Mouse (Mus musculus) stomach, embryonic 15.5 days (tissue): ENCODE data around the gene Dnajc4. TPM values are rescaled to one million over a fixed set of nuclear protein-coding genes. Genes with fewer than 3 reads are reported as not detected.

Experiments used
- ATAC-seq: fragments of 200-750 bp; cut with Nextera tagmentation; 2 replicates; pipeline ENCODE4 v1.8.0; 2017; ENCODE audit warnings: low read depth, moderate number of reproducible peaks, moderate TSS enrichment; ENCODE audit not compliant: insufficient read depth, low FRiP score
- H3K27ac ChIP-seq: fragments of 300-500 bp; sonication (generic); 2 replicates; pipeline ENCODE4 v1.5.1; 2015; ENCODE audit warnings: mild to moderate bottlenecking, inconsistent platforms
- H3K27me3 ChIP-seq: fragments of 300-500 bp; sonication (generic); replicated peaks from 2 replicates; pipeline ENCODE4 v1.6.1; 2015; ENCODE audit warnings: inconsistent platforms
- H3K36me3 ChIP-seq: fragments of 300-500 bp; sonication (generic); 2 replicates; pipeline ENCODE4 v1.6.1; 2015; ENCODE audit warnings: inconsistent platforms
- H3K4me1 ChIP-seq: fragments of 300-500 bp; sonication (generic); 2 replicates; pipeline ENCODE4 v1.6.1; 2015; ENCODE audit warnings: inconsistent platforms
- H3K4me2 ChIP-seq: fragments of 300-500 bp; sonication (generic); 2 replicates; pipeline ENCODE4 v1.6.1; 2015; ENCODE audit warnings: mild to moderate bottlenecking, inconsistent platforms
- H3K4me3 ChIP-seq: fragments of 300-500 bp; sonication (generic); replicated peaks from 2 replicates; pipeline ENCODE4 v1.5.1; 2015; ENCODE audit warnings: inconsistent platforms
- H3K9ac ChIP-seq: fragments of 300-500 bp; sonication (generic); 2 replicates; pipeline ENCODE4 v1.6.1; 2015; ENCODE audit warnings: inconsistent platforms
- H3K9me3 ChIP-seq: fragments of 300-500 bp; sonication (generic); 2 replicates; pipeline ENCODE4 v1.6.1; 2016; ENCODE audit warnings: inconsistent platforms
- WGBS: fragments of 180-500 bp; shearing (Covaris S2); methylation state at CpG from one replicate; pipeline ENCODE4 v1.1.7; 2015; 5-methylcytosine and 5-hydroxymethylcytosine counted together
- polyA plus RNA-seq: library from polyadenylated mRNA; unstranded; fragments of >200 nt; fragmentation: Nextera tagmentation; extraction: Ambion mirVana; gene quantifications from 2 replicates; pipeline ENCODE4 v1.2.1, GENCODE M21; 2015

Dnajc4 gene
- polyA plus RNA-seq, 1 experiment from 2014 or later, result 26.4 TPM

DNA sequence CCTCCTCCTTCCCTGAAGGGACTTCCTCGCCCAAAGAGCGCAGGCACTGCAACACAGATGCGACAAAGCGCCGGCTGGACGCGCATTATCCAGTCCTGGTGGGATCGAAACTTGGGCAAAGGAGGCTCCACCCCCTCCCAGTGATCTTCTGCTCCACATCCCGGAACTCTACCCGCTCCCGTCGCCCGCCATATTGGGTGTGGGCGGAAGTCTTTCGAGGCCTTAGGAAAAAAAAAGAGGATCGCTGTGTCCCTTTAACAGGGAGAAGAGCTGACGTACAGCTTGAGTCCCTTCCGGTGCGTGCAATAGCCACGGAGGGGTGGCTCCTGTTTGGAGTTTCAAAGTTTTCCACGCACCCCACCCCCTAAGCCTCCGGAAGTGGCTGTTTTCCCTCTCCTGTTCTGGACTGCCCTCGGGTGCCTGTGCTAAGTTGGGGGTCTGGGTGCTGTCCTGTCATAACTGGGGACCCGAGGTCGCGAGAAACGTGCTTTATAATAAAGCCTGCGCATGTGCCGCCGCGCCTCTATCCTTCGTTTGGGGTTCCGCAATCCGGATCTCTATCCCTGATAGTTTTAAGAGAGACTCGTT lies 40.9 kb downstream of the Dnajc4 start:
- no peaks in the 10 kb centered on the region for H3K9me3 ChIP-seq
- peak overlapping the region; percentile 75 for H3K9ac ChIP-seq
- H3K4me2 ChIP-seq, result peak overlapping the region; percentile 78
- under 1% methylated on average over 35 of the region's 35 CpGs for WGBS
- peak overlapping the region; percentile 59 for H3K4me3 ChIP-seq
- H3K4me1 ChIP-seq, result peaks cover 18% of the 10 kb centered on the region
- H3K27me3 ChIP-seq, result no peaks in the 10 kb centered on the region
- H3K36me3 ChIP-seq, result peaks cover 21% of the 10 kb centered on the region
- ATAC-seq, result peak; percentile 72
- peak overlapping the region; percentile 97 for H3K27ac ChIP-seq

DNA sequence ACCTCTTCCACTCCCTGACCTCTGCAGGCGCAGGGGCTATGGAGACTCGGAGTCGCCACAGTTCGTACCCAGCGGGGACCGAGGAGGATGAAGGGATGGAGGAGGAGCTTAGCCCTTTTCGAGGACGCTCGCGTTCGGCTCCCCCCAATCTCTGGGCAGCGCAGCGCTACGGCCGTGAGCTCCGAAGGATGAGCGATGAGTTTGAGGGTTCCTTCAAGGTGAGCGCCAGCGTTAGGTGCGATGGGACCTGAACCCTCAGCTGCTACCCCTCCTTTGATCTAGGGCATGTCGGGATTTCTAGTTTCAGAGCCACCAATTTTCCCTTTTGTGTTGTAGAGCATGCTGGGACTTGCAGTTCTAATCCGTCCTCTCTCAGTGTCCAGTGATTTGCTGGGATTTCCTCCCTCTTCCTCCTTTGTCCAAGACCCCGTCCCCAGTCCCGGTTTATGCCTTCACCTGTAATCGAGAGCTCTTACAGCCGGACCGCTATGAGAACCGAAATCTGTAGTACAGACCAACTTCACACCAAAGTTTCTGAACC lies 41.7 kb downstream of the Dnajc4 start:
- Histone ChIP-seq H3K27me3 (no peaks in the 10 kb centered on the region), H3K9me3 (no peaks in the 10 kb centered on the region), H3K4me2 (peak overlapping the region; percentile 78), H3K9ac (peak overlapping the region; percentile 75), H3K27ac (peak overlapping the region; percentile 97), H3K4me1 (peaks cover 18% of the 10 kb centered on the region), H3K36me3 (peaks cover 14% of the 10 kb centered on the region), H3K4me3 (peak overlapping the region; percentile 59)
- peak; percentile 15; the same call in 1 of the 2 replicates for ATAC-seq
- under 1% methylated on average over 28 of the region's 28 CpGs for WGBS

DNA sequence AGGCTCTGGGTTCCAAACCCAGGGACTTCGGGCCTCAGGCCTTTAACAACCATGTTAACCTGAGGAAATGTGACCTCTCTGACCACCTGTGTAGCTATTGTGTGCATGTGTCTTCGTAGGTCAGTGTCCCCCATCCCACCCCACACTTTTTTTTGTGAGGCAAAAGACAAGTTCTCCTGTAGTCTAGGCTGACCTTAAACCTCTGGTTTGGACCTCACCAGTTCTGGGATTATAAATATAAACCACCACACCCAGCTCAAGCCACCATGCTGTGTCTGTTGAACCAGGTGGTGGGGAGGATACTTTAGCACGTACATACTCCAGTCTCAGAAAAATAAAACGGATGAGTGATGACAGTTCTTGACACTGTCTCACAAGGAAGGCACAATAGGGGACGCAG lies 42.4 kb downstream of the Dnajc4 start:
- ATAC-seq, result no peak
- 58% methylated on average over 5 of the region's 5 CpGs for WGBS
- Histone ChIP-seq H3K4me2 (peak overlapping the region; percentile 78), H3K9ac (no peak overlapping the region), H3K4me1 (peaks cover 18% of the 10 kb centered on the region), H3K9me3 (no peaks in the 10 kb centered on the region), H3K27ac (peak overlapping the region; percentile 97; the same call in 1 of the 2 replicates), H3K27me3 (no peaks in the 10 kb centered on the region), H3K36me3 (peaks cover 7% of the 10 kb centered on the region; the same call in 1 of the 2 replicates), H3K4me3 (peak overlapping the region; percentile 59)

DNA sequence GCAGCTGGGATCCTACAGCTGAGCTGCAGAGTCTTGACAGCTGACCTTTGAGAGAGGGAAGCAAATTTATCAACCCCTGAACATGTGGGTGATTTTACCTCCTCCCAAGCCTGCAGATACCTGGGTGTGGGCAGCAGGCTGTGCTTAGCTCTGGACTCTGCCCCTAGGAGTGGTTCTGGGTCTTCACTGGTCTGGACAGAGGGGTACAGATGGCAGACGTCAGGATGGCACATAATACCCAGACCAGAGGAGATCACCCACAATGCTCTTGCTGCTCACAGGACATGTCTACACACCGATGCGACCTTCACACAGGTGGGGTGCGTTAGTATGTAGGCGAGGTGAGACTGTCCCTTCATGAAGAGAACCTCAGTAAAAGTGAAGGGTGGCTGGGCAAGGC lies 42.8 kb downstream of the Dnajc4 start:
- no peak for ATAC-seq
- H3K4me2 ChIP-seq, result 0 out of 2 replicates have a peak overlapping the region, but pooled peaks have one; percentile 78
- H3K27me3 ChIP-seq, result no peaks in the 10 kb centered on the region
- H3K36me3 ChIP-seq, result 0 out of 2 replicates have a peak, but pooled peaks cover 4% of the 10 kb centered on the region
- H3K4me3 ChIP-seq, result no peak overlapping the region
- H3K27ac ChIP-seq, result no peak overlapping the region
- H3K4me1 ChIP-seq, result peaks cover 18% of the 10 kb centered on the region
- no peak overlapping the region for H3K9ac ChIP-seq
- H3K9me3 ChIP-seq, result no peaks in the 10 kb centered on the region
- 80% methylated on average over 5 of the region's 5 CpGs for WGBS

DNA sequence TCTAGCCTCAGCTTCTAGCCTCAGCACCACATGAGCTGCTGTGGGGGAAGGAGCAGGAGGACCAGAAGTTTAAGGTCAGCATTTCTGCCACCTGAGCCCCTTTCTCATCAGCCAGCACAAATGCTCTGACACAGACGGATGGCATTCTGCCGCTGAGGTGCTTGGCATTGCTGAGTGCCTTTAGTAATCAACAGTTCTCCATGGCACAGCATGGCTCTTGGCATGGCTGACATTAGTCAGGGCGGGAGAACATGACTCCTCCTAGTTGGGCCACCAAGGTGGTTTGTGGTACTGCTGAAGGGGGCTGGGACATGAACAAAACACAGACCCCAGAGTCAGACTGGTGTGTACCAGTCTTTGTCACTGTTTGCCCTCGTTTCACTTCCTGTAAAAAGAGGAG lies 44.2 kb downstream of the Dnajc4 start:
- WGBS, result 84% methylated on average over 4 of the region's 4 CpGs
- ATAC-seq, result no peak
- H3K9me3 ChIP-seq, result no peaks in the 10 kb centered on the region
- peaks cover 20% of the 10 kb centered on the region for H3K4me1 ChIP-seq
- H3K9ac ChIP-seq, result no peak overlapping the region
- no peaks in the 10 kb centered on the region for H3K27me3 ChIP-seq
- H3K27ac ChIP-seq, result no peak overlapping the region
- H3K4me2 ChIP-seq, result no peak overlapping the region
- no peaks in the 10 kb centered on the region for H3K36me3 ChIP-seq
- no peak overlapping the region for H3K4me3 ChIP-seq

DNA sequence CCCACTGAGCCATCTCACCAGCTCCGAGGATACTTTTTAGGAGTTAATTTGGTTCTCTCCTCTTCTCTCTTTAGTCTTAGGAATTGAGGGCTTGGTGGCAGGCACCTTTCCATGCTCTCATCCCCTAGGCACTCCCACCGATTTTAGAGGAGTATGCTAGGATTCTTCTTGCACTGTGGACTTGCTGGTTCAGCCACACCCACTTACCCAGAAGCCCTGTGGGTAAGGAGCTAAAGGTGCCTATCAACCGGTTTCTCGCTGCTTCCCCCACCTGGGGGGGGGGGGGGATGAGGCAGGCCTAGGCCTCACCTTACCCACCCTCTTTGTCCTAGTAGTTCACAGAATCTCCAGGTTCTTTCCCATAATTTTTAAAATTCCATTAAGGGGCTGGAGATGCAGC lies 44.6 kb downstream of the Dnajc4 start:
- Histone ChIP-seq H3K9ac (no peak overlapping the region), H3K27me3 (no peaks in the 10 kb centered on the region), H3K9me3 (no peaks in the 10 kb centered on the region), H3K4me3 (no peak overlapping the region), H3K36me3 (no peaks in the 10 kb centered on the region), H3K27ac (no peak overlapping the region), H3K4me1 (peaks cover 20% of the 10 kb centered on the region), H3K4me2 (no peak overlapping the region)
- WGBS, result 54% methylated on average over 4 of the region's 4 CpGs
- no peak for ATAC-seq

DNA sequence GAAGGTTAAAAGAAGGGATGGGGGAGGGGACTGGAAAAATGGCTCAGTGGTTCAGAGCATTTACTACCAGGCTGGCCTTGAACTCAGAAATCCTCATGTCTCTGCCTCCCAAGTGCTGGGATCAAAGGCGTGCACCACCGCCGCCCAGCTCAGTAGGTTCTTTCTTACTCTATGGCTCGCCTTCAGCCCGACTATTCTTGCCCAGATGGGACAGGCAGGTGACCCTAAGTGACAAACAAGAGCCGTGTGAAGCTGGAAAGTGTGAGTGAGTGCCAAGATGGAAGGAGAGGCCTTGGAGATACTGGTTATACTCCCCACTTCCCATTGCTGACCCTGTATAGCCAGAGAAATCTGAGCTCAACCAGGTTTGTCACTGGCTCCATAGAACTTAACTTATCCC lies 48.7 kb downstream of the Dnajc4 start:
- WGBS, result 94% methylated on average over 6 of the region's 6 CpGs

DNA sequence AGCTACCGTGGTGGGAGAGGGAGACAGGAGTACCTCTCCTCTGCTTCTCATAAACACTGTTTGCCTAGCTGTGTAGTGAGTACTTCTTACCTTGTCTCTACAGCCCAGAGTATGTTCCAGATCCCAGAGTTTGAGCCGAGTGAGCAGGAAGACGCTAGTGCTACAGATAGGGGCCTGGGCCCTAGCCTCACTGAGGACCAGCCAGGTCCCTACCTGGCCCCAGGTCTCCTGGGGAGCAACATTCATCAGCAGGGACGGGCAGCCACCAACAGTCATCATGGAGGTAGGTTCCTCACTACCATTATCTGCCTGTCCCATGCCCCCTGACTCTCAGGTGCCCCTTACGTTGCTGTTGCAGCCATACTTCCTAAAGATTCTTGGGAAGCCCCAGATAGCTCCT lies 49.6 kb downstream of the Dnajc4 start:
- peaks cover 27% of the 10 kb centered on the region for H3K4me1 ChIP-seq
- no peaks in the 10 kb centered on the region for H3K27me3 ChIP-seq
- peak overlapping the region; percentile 98 for H3K27ac ChIP-seq
- peak overlapping the region; percentile 81 for H3K9ac ChIP-seq
- H3K36me3 ChIP-seq, result no peaks in the 10 kb centered on the region
- peak; percentile 0; the same call in 1 of the 2 replicates for ATAC-seq
- WGBS, result 22% methylated on average over 5 of the region's 5 CpGs
- H3K9me3 ChIP-seq, result no peaks in the 10 kb centered on the region
- peak overlapping the region; percentile 98 for H3K4me2 ChIP-seq
- peak overlapping the region; percentile 72 for H3K4me3 ChIP-seq

More for the DNA sequence above, 48.7 kb downstream of the Dnajc4 start:
- Histone ChIP-seq H3K36me3 (no peaks in the 10 kb centered on the region), H3K9me3 (no peaks in the 10 kb centered on the region), H3K27me3 (no peaks in the 10 kb centered on the region), H3K4me1 (peaks cover 27% of the 10 kb centered on the region), H3K4me3 (no peak overlapping the region), H3K4me2 (no peak overlapping the region), H3K9ac (no peak overlapping the region), H3K27ac (no peak overlapping the region)
- ATAC-seq, result no peak

DNA sequence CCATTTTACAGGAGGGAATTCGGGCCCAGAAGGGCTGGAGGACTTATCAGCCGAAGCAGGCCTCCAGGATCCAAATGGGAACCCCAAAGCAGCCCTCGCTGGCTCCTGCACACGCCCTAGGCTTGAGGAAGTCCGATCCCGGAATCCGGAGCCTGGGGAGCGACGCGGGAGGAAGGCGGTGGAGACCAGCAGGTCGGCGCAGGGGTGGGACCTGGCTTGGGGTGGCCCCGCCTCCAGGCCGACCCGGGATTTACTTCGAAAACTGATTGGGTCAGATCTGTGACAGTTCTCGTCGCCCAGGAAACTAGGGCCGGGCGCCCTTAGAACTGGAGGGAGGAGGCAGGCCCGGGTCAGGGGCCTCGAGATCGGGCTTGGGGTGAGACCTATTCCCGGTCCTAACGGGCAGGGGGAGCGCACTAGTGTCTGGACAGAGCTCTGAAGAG lies 50.1 kb downstream of the Dnajc4 start, which contains the start of gene Gpr137:
Gpr137 (minus strand) TSS at position 232 of the 443 bp plus-strand sequence.
- Histone ChIP-seq H3K36me3 (no peaks in the 10 kb centered on the region), H3K4me1 (peaks cover 26% of the 10 kb centered on the region), H3K4me3 (peak within 1 kb of the TSS; percentile 72), H3K27ac (peak within 1 kb of the TSS; percentile 98), H3K9ac (peak within 1 kb of the TSS; percentile 88), H3K9me3 (no peaks in the 10 kb centered on the region), H3K4me2 (peak within 1 kb of the TSS; percentile 98), H3K27me3 (no peaks in the 10 kb centered on the region)
- ATAC-seq, result peak; percentile 91
- WGBS, result under 1% methylated on average over 27 of the region's 27 CpGs

DNA sequence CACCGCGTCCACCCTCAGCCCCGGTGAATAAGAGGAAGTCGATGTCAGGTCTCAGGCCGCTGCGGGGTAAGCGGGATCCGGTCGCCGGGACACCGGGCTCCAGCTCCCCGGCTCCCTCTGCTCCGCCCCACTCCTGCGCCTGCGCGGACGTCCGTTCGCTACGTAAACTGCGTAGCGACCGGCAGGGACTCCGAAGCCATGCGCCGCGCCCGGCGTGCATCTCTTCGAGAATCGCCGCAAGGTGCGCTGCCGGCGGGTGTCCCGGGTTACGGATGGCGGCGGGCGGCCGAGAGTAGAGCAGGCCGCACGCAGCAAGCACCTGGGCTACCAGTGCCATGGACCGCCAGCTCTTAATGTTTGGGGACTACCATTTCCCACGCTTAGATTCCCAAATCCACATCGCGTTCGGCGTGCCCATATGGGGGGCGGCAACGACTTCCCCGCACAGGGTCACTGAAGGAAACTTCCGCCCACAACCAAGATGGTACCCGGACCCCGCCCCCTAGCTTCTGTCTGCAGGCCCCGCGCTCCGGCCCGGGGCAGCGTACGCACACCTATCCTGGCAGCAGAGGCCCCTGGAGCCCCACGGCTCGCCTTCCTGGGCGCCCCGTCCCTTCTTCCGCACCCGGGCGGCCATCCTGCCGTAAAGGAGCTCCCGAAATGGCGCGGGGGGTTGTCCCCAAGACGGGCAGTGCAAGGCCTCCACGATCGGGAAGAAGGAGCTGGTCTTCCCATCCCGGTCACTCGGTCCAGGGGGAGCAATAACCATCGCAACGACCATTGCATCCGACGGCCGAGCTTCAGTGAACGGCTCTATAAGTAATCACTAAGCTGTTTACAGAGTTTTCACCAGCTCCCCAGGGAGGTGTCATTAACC lies 50.8 kb downstream of the Dnajc4 start, which contains the start of gene Bad:
Bad (plus strand) TSS at position 490 of the 877 bp plus-strand sequence.
- H3K27me3 ChIP-seq, result no peaks in the 10 kb centered on the region
- H3K4me2 ChIP-seq, result peak within 1 kb of the TSS; percentile 98
- H3K4me3 ChIP-seq, result peak within 1 kb of the TSS; percentile 72
- H3K36me3 ChIP-seq, result no peaks in the 10 kb centered on the region
- peak; percentile 73 for ATAC-seq
- H3K27ac ChIP-seq, result peak within 1 kb of the TSS; percentile 98
- peak within 1 kb of the TSS; percentile 88 for H3K9ac ChIP-seq
- WGBS, result 0% methylated on average over 83 of the region's 83 CpGs
- no peaks in the 10 kb centered on the region for H3K9me3 ChIP-seq
- H3K4me1 ChIP-seq, result peaks cover 24% of the 10 kb centered on the region

DNA sequence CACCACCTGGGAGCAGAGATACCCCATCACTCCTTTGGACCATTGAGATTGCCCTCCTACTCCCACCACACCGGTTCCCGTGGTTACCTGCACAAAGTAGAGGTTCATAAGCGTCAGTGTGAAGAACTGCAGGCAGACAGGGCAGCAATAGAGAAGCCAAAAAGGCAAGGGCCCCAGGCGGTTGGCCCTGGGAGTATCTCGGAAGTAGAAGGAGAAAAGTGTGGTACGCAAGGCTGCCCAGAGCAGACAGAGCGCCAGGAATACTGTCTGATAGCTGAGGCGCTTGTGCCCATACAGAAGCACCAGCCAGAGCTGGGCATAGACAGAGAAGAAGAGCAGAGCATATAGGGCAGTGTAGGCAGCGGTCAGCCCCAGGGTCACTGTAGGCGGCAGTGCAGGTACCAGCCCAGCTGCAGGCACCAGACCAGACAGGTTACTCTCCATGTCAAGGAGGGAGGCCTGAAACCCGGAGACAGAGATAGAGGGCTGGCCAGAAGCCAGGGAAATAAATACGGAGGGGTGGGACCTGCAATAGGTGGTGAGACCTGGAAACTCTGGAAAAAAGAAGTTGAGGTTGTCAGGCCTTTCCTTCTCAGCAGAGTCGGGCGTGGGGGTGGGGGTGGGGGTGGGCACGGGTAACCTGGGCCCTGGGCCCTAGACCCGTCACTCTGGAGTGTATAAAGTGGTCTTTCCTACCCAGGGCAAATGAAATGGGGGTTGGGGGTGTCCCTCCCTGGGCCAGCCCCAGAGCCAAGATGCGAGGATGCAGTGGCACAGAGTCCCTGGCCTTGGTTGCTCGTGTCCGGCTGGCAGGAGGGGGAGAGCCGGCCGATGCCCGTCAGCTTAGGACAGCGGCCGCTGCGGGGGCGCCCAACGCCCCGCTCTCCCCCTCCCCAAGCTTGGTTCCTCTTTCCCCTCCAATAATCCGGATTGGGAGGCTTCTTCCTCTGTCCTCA lies 51.7 kb downstream of the Dnajc4 start:
- Histone ChIP-seq H3K4me2 (peak overlapping the region; percentile 98), H3K4me3 (peak overlapping the region; percentile 72), H3K9ac (peak overlapping the region; percentile 88), H3K27me3 (0 out of 2 replicates have a peak, but pooled peaks cover 6% of the 10 kb centered on the region), H3K27ac (peak overlapping the region; percentile 98), H3K4me1 (peaks cover 24% of the 10 kb centered on the region), H3K9me3 (no peaks in the 10 kb centered on the region), H3K36me3 (no peaks in the 10 kb centered on the region)
- no peak for ATAC-seq
- 19% methylated on average over 29 of the region's 29 CpGs for WGBS
